Comparison of ENCODE assay signal across 7 mouse cellular contexts in the genomic region with DNA sequence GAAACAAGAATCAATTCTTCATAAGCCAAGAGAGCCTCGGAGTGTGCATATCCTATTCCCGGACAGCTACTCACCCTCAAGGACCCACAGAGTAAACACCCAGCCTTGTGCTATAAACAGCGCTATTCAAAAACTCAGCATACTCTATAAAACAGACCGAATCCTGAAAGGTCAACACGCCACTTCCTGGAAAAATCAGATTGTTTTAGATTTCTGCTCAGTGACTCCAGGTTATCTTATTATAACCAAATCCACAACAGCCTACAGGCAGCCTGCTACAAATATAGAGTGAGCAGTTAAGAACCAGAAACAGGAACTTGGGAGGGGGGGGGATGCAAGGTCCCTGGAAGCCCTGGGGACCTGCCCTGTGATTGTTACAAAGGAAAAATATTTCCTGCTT.
DNase-seq lines count a peak whose midpoint lies in the region; ATAC-seq and TF ChIP-seq lines count a peak whose summit lies in the region.

No protein-coding gene starts in this region.

- no peak overlapping the region for H3K4me3 ChIP-seq in hindbrain, embryonic 11.5 days (ENCODE audit: low read depth, low read length)
- H3K4me3 ChIP-seq in lung, embryonic 14.5 days (ENCODE audit: low read depth, low read length), result no peak overlapping the region

- no peak for ATAC-seq in hindbrain, embryonic 11.5 days (ENCODE audit: low FRiP score)
- peak; percentile 85 for ATAC-seq in lung, embryonic 14.5 days (ENCODE audit: insufficient read depth)
- ATAC-seq in erythroblast, adult 5-6 weeks (replicated peaks; ENCODE audit: low FRiP score, poor library complexity, severe bottlenecking), result no peak

- no peak for TF ChIP-seq CTCF in lung, embryonic 14.5 days (IDR thresholded peaks at IDR 0.05; ENCODE audit: low read depth)

- H3K9ac ChIP-seq in hindbrain, embryonic 11.5 days (ENCODE audit: low read depth, low read length), result no peak overlapping the region
- no peak overlapping the region for H3K9ac ChIP-seq in lung, embryonic 14.5 days

- H3K27ac ChIP-seq in hindbrain, embryonic 11.5 days (ENCODE audit: low read depth, low read length), result peak overlapping the region; percentile 39; the same call in 1 of the 2 replicates
- peak overlapping the region; percentile 88 for H3K27ac ChIP-seq in lung, embryonic 14.5 days (ENCODE audit: low read depth)

- H3K4me2 ChIP-seq in hindbrain, embryonic 11.5 days (replicated peaks; ENCODE audit: low read depth, low read length), result no peak overlapping the region
- H3K4me2 ChIP-seq in lung, embryonic 14.5 days, result peak overlapping the region; percentile 15

- H3K4me1 ChIP-seq in hindbrain, embryonic 11.5 days (replicated peaks; ENCODE audit: control insufficient read depth, insufficient read depth, low read length), result 0 out of 2 replicates have a peak, but pooled peaks cover 3% of the 10 kb centered on the region
- peaks cover 5% of the 10 kb centered on the region; the same call in 1 of the 2 replicates for H3K4me1 ChIP-seq in lung, embryonic 14.5 days (ENCODE audit: insufficient read depth)

- 72% methylated on average over 5 of the region's 5 CpGs for WGBS in hindbrain, embryonic 11.5 days
- 15% methylated on average over 5 of the region's 5 CpGs for WGBS in lung, embryonic 14.5 days

- DNase-seq in B cell, adult 2 months, result peak; percentile 31 to 37
- peak; percentile 22 for DNase-seq in adrenal gland, postnatal 10 days
- DNase-seq in hindbrain, embryonic 11.5 days (ENCODE audit: low spot score), result no peak
- DNase-seq in lung, embryonic 14.5 days, result peak; percentile 73
- DNase-seq in spleen, adult 12 weeks (ENCODE audit: low spot score), result no peak
- no peak for DNase-seq in retina, postnatal 1 day

- H3K36me3 ChIP-seq in hindbrain, embryonic 11.5 days (ENCODE audit: control insufficient read depth, insufficient read depth, low read length), result no peaks in the 10 kb centered on the region
- H3K36me3 ChIP-seq in lung, embryonic 14.5 days (ENCODE audit: insufficient read depth), result no peaks in the 10 kb centered on the region

- no peaks in the 10 kb centered on the region for H3K27me3 ChIP-seq in hindbrain, embryonic 11.5 days (ENCODE audit: control insufficient read depth, insufficient read depth, low read length)
- no peaks in the 10 kb centered on the region for H3K27me3 ChIP-seq in lung, embryonic 14.5 days (ENCODE audit: insufficient read depth, low read length)

- H3K9me3 ChIP-seq in hindbrain, embryonic 11.5 days (ENCODE audit: control insufficient read depth, low read length), result no peaks in the 10 kb centered on the region
- H3K9me3 ChIP-seq in lung, embryonic 14.5 days (ENCODE audit: low read depth, low read length), result no peaks in the 10 kb centered on the region

Comparison
In these comparisons a context has a peak if more than half of its experiments do, and no peak if none do; other contexts are left out.
1. DNase-seq: peak in B cell, adult 2 months (2 of 2), adrenal gland, postnatal 10 days (single experiment) and lung, embryonic 14.5 days (single experiment); none in hindbrain, embryonic 11.5 days (single experiment), spleen, adult 12 weeks (single experiment) and retina, postnatal 1 day (single experiment).